ENCODE assay signal across 12 mouse cellular contexts in the genomic region with DNA sequence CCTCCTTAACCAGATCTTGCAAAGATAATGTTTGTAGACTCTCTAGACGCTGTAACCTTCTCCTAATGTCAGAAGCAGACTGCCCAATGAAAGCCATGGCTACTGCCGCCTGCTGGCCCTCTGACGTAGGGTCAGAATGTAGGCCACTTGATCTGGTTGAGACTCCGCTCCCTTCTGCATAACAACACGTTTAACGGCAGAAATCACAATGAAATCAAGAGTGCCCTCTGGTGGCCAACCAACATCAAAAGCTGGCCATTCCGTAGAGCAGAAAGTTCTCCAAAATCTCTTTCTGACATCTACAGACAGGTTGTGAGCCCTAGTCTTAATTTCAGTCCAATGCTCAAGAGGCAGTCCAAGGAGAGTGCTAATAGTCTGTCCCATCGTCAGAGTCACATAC. TPM values are rescaled to one million over a fixed set of nuclear protein-coding genes. Genes with fewer than 3 reads are reported as not detected.
DNase-seq lines count a peak whose midpoint lies in the region.
"Not testable (repeated sequence)": the region's sequence is repeated elsewhere in the genome, so short reads cannot be mapped to it uniquely, and the experiment has no call there.
"Had no signal": no experiment of that assay in that cellular context is flagged by ENCODE, and none has a peak within 500 bp of the region (broad histone marks: within the 10 kb centered on the region; RNA-seq: fewer than 3 reads in every experiment).

No protein-coding gene starts in this region.

- DNase-seq in ES-CJ7 (ENCODE audit: low read depth, low spot score), result peak; percentile 92
- DNase-seq in adrenal gland, postnatal 14 days, result peak; percentile 42
- DNase-seq in cerebellum, postnatal 10 days, result peak; percentile 34 to 35
- DNase-seq in kidney, adult 11 months, result peak; percentile 35
- DNase-seq in layer of hippocampus, adult 18-20 months (ENCODE audit: low spot score in 2 of 2), result peak; percentile 1 to 43
- DNase-seq in left cerebral cortex, postnatal 4 days, result peak; percentile 3
- DNase-seq in retina, adult 2 months (ENCODE audit: low read depth, low spot score), result peak; percentile 30
- peak; percentile 3 for DNase-seq in yolk sac, embryonic 10.5 days (ENCODE audit: low spot score)

- intact Hi-C loops in left cerebral cortex, postnatal 4 days (cut with DNase I), result not testable (repeated sequence)

RNA-seq across cellular contexts. Expression of gene Zscan5b, which starts 6.4 kb away (rescaled TPM):
- total RNA-seq in adrenal gland, postnatal 14 days (2021), result not detected in 2 replicates
- total RNA-seq in layer of hippocampus, adult 18-20 months (2021), result not detected
- total RNA-seq in left cerebral cortex, postnatal 4 days (2021), result not detected
- total RNA-seq: adrenal gland, adult 18-20 months; granulocyte monocyte progenitor cell, adult 5-6 weeks; megakaryocyte-erythroid progenitor cell, adult 5-6 weeks had no signal

RNA-seq across cellular contexts. Expression of gene Epp13, which starts 24.0 kb away (rescaled TPM):
- not detected in 2 replicates for total RNA-seq in adrenal gland, postnatal 14 days (2021)
- total RNA-seq in layer of hippocampus, adult 18-20 months (2021), result not detected
- not detected for total RNA-seq in left cerebral cortex, postnatal 4 days (2021)
- total RNA-seq: adrenal gland, adult 18-20 months; granulocyte monocyte progenitor cell, adult 5-6 weeks; megakaryocyte-erythroid progenitor cell, adult 5-6 weeks had no signal

RNA-seq across cellular contexts. Expression of gene Galp, which starts 31.6 kb away (rescaled TPM):
- not detected in 2 replicates for total RNA-seq in adrenal gland, postnatal 14 days (2021)
- not detected for total RNA-seq in layer of hippocampus, adult 18-20 months (2021)
- not detected for total RNA-seq in left cerebral cortex, postnatal 4 days (2021)
- total RNA-seq: adrenal gland, adult 18-20 months; ES-E14; granulocyte monocyte progenitor cell, adult 5-6 weeks; megakaryocyte-erythroid progenitor cell, adult 5-6 weeks had no signal

RNA-seq across cellular contexts. Expression of gene Zfp444, which starts 56.5 kb away (rescaled TPM):
- total RNA-seq in adrenal gland, postnatal 14 days (2021), result 21.5 and 23.0 TPM in 2 replicates
- 10 to 100 TPM; 45.8 to 61.9 TPM for total RNA-seq in layer of hippocampus, adult 18-20 months (2021)
- total RNA-seq in left cerebral cortex, postnatal 4 days (2021), result 10 to 100 TPM; 66.3 to 68.0 TPM

RNA-seq across cellular contexts. Expression of gene Zfp667, which starts 57.9 kb away (rescaled TPM):
- 7.1 and 7.2 TPM in 2 replicates for total RNA-seq in adrenal gland, postnatal 14 days (2021)
- 10 to 100 TPM; 17.0 to 19.5 TPM for total RNA-seq in layer of hippocampus, adult 18-20 months (2021)
- total RNA-seq in left cerebral cortex, postnatal 4 days (2021), result 10 to 100 TPM; 10.1 to 12.2 TPM

Comparison
In these comparisons a context has a peak if more than half of its experiments do, and no peak if none do; other contexts are left out.
1. Peak in every context shown above with its lines: DNase-seq.
2. DNase-seq: peak in every context shown above with its lines; median percentile 92 in ES-CJ7; 42 in adrenal gland, postnatal 14 days; 35 in kidney, adult 11 months; 34 in cerebellum, postnatal 10 days; 30 in retina, adult 2 months; 22 in layer of hippocampus, adult 18-20 months; 3 in left cerebral cortex, postnatal 4 days; 3 in yolk sac, embryonic 10.5 days.